Mouse (Mus musculus): Measurements from ENCODE around the gene Adamts17. TPM values are rescaled to one million over a fixed set of nuclear protein-coding genes. Genes with fewer than 3 reads are reported as not detected.

The Adamts17 gene
- polyA plus RNA-seq, 1 experiment from 2014 or later = 1.6 TPM

DNA sequence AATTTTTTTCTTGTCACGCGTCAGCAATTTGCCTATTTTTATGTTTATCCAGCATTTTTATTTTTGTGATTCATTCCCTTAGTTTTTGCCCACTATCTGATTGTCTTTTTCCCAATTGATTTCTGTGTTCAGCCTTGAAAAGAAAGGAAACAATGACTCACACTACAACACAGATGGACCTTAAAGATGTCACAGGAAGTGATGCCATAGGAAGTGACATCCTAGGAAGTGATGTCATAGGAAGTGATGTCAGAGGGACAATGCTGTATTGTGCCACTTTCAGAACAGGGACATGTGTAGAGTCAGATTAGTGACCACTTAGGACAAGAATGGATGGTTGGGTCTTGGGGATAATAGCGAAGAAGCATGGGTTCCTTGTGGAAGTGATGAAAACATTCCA, 274.5 kb downstream of the Adamts17 start:
- no peaks in the 10 kb centered on the region for H3K4me1 ChIP-seq (replicated peaks; ENCODE audit: control insufficient read depth, insufficient read depth, low read length)
- H3K36me3 ChIP-seq (ENCODE audit: control insufficient read depth, insufficient read depth) = no peaks in the 10 kb centered on the region
- H3K27ac ChIP-seq (ENCODE audit: low read depth, low read length) = no peak overlapping the region
- no peak for ATAC-seq
- no peak overlapping the region for H3K4me3 ChIP-seq (ENCODE audit: low read depth, low read length)
- 95% methylated on average over 3 of the region's 3 CpGs for WGBS
- no peak overlapping the region for H3K4me2 ChIP-seq (replicated peaks; ENCODE audit: low read depth)
- H3K9me3 ChIP-seq (ENCODE audit: control insufficient read depth) = no peaks in the 10 kb centered on the region
- H3K27me3 ChIP-seq (replicated peaks; ENCODE audit: control insufficient read depth, insufficient read depth, low read length) = no peaks in the 10 kb centered on the region
- no peak overlapping the region for H3K9ac ChIP-seq (ENCODE audit: low read depth, low read length)
- TF ChIP-seq CTCF (IDR thresholded peaks at IDR 0.05; ENCODE audit: low read depth) = no peak

GRCm38 (mm10) chr7:67115056-67115455, 275.5 kb downstream of the Adamts17 start:
- H3K4me1 ChIP-seq (replicated peaks; ENCODE audit: control insufficient read depth, insufficient read depth, low read length) = no peaks in the 10 kb centered on the region

GRCm38 (mm10) chr7:67135140-67135539, 295.6 kb downstream of the Adamts17 start:
- 51% methylated on average over 2 of the region's 2 CpGs for WGBS
- TF ChIP-seq CTCF (IDR thresholded peaks at IDR 0.05; ENCODE audit: low read depth) = no peak
- Histone ChIP-seq H3K9ac (ENCODE audit: low read depth, low read length) (no peak overlapping the region), H3K4me2 (replicated peaks; ENCODE audit: low read depth) (no peak overlapping the region), H3K4me3 (ENCODE audit: low read depth, low read length) (no peak overlapping the region), H3K36me3 (ENCODE audit: control insufficient read depth, insufficient read depth) (no peaks in the 10 kb centered on the region), H3K27me3 (replicated peaks; ENCODE audit: control insufficient read depth, insufficient read depth, low read length) (no peaks in the 10 kb centered on the region), H3K27ac (ENCODE audit: low read depth, low read length) (no peak overlapping the region), H3K9me3 (ENCODE audit: control insufficient read depth) (no peaks in the 10 kb centered on the region), H3K4me1 (replicated peaks; ENCODE audit: control insufficient read depth, insufficient read depth, low read length) (no peaks in the 10 kb centered on the region)
- no peak for ATAC-seq

More at GRCm38 (mm10) chr7:67115056-67115455, 275.5 kb downstream of the Adamts17 start:
- Histone ChIP-seq H3K9ac (ENCODE audit: low read depth, low read length) (no peak overlapping the region), H3K4me2 (replicated peaks; ENCODE audit: low read depth) (no peak overlapping the region), H3K27ac (ENCODE audit: low read depth, low read length) (no peak overlapping the region), H3K4me3 (ENCODE audit: low read depth, low read length) (no peak overlapping the region), H3K9me3 (ENCODE audit: control insufficient read depth) (no peaks in the 10 kb centered on the region), H3K36me3 (ENCODE audit: control insufficient read depth, insufficient read depth) (no peaks in the 10 kb centered on the region), H3K27me3 (replicated peaks; ENCODE audit: control insufficient read depth, insufficient read depth, low read length) (no peaks in the 10 kb centered on the region)
- TF ChIP-seq CTCF (IDR thresholded peaks at IDR 0.05; ENCODE audit: low read depth) = no peak
- 90% methylated on average over 3 of the region's 3 CpGs for WGBS
- ATAC-seq = no peak

DNA sequence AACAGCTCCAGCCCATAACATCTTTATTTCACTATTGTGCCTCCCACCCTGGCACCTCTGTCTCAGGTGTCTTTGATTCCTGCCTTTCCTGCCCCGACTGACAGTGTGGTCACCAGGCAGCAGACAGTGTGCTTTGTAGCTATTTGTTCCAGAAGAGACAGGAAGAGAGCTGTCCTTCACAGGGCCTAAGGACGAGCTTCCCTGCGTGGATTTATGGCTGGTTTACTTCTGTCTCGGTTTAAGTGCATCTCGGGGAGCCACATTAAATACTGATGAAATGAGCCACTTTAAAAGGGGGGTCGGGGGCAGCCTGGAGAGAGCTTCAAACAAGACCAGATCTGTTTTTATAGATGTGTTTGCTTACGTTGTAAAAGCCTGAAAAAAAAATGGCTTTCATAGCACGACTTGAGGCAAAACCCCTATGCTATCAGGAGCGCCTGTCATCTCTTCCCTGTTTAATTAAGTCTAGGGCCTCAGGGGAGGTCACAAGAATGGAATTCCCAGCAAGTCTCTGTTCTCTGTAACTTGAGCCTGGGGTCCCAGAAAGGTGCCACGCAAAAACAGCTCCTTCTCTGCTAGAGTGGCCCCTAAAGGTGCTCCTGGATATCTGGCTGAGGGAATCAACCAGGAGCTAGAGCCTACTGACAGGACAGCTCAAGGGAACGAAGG, 302.9 kb downstream of the Adamts17 start:
- no peaks in the 10 kb centered on the region for H3K9me3 ChIP-seq (ENCODE audit: control insufficient read depth)
- WGBS = 19% methylated on average over 11 of the region's 11 CpGs
- TF ChIP-seq CTCF (IDR thresholded peaks at IDR 0.05; ENCODE audit: low read depth) = no peak
- no peaks in the 10 kb centered on the region; the same call in 1 of the 2 replicates for H3K27me3 ChIP-seq (replicated peaks; ENCODE audit: control insufficient read depth, insufficient read depth, low read length)
- H3K9ac ChIP-seq (ENCODE audit: low read depth, low read length) = no peak overlapping the region
- H3K4me3 ChIP-seq (ENCODE audit: low read depth, low read length) = no peak overlapping the region
- H3K4me1 ChIP-seq (replicated peaks; ENCODE audit: control insufficient read depth, insufficient read depth, low read length) = no peaks in the 10 kb centered on the region
- no peak overlapping the region for H3K4me2 ChIP-seq (replicated peaks; ENCODE audit: low read depth)
- no peaks in the 10 kb centered on the region for H3K36me3 ChIP-seq (ENCODE audit: control insufficient read depth, insufficient read depth)
- no peak overlapping the region for H3K27ac ChIP-seq (ENCODE audit: low read depth, low read length)
- no peak for ATAC-seq

DNA sequence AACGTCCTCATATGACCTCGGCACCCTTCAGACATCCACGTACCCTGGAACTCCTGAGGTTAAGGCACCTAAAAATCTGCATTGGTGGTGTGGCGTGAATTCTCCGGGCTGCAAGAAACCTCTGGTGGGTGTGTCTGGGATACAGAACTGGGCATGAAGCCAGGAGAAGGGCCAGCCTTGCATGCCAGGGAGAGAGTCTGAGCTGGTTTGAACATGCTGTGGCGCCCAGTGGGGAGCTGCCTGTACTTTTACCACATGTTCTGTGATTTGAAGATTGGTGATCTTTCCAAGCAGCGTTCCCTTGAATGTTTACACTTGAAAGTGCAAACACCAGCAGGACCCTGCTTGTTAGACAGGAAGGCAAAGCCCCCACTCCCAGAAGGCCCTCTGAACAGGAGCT, 306.2 kb downstream of the Adamts17 start:
- WGBS = 52% methylated on average over 7 of the region's 7 CpGs
- ATAC-seq = no peak
- Histone ChIP-seq H3K4me2 (replicated peaks; ENCODE audit: low read depth) (no peak overlapping the region), H3K27me3 (replicated peaks; ENCODE audit: control insufficient read depth, insufficient read depth, low read length) (no peaks in the 10 kb centered on the region), H3K4me1 (replicated peaks; ENCODE audit: control insufficient read depth, insufficient read depth, low read length) (no peaks in the 10 kb centered on the region), H3K36me3 (ENCODE audit: control insufficient read depth, insufficient read depth) (no peaks in the 10 kb centered on the region), H3K27ac (ENCODE audit: low read depth, low read length) (no peak overlapping the region), H3K9ac (ENCODE audit: low read depth, low read length) (no peak overlapping the region), H3K9me3 (ENCODE audit: control insufficient read depth) (no peaks in the 10 kb centered on the region), H3K4me3 (ENCODE audit: low read depth, low read length) (no peak overlapping the region)
- no peak for TF ChIP-seq CTCF (IDR thresholded peaks at IDR 0.05; ENCODE audit: low read depth)

GRCm38 (mm10) chr7:67146151-67146550, 306.6 kb downstream of the Adamts17 start:
- Histone ChIP-seq H3K4me1 (replicated peaks; ENCODE audit: control insufficient read depth, insufficient read depth, low read length) (no peaks in the 10 kb centered on the region), H3K27me3 (replicated peaks; ENCODE audit: control insufficient read depth, insufficient read depth, low read length) (no peaks in the 10 kb centered on the region), H3K4me3 (ENCODE audit: low read depth, low read length) (no peak overlapping the region), H3K4me2 (replicated peaks; ENCODE audit: low read depth) (no peak overlapping the region), H3K9ac (ENCODE audit: low read depth, low read length) (no peak overlapping the region), H3K36me3 (ENCODE audit: control insufficient read depth, insufficient read depth) (no peaks in the 10 kb centered on the region), H3K9me3 (ENCODE audit: control insufficient read depth) (no peaks in the 10 kb centered on the region), H3K27ac (ENCODE audit: low read depth, low read length) (no peak overlapping the region)
- ATAC-seq = no peak
- 74% methylated on average over 6 of the region's 6 CpGs for WGBS
- no peak for TF ChIP-seq CTCF (IDR thresholded peaks at IDR 0.05; ENCODE audit: low read depth)
